ENCODE assay signal across 9 mouse cellular contexts in genomic region chr17:5805935-5806334, GRCm38 (mm10). TPM values are rescaled to one million over a fixed set of nuclear protein-coding genes. Genes with fewer than 3 reads are reported as not detected.
DNase-seq lines count a peak whose midpoint lies in the region; ATAC-seq and TF ChIP-seq lines count a peak whose summit lies in the region.
"Had no signal": no experiment of that assay in that cellular context is flagged by ENCODE, and none has a peak within 500 bp of the region (broad histone marks: within the 10 kb centered on the region; RNA-seq: fewer than 3 reads in every experiment).

No protein-coding gene starts in this region.

- H3K79me2 ChIP-seq in liver, adult 2 months (ENCODE audit: control insufficient read depth, insufficient read depth, low read length), result no peaks in the 10 kb centered on the region

- TF ChIP-seq CTCF in liver, adult 2 months (IDR thresholded peaks at IDR 0.05; ENCODE audit: low read depth, low read length), result no peak

- no peaks in the 10 kb centered on the region for H3K9me3 ChIP-seq in liver, embryonic 11.5 days (ENCODE audit: control insufficient read depth, low read length)
- H3K9me3 ChIP-seq: forebrain, embryonic 12.5 days had no signal

- H3K27ac ChIP-seq in liver, adult 2 months (replicated peaks; ENCODE audit: insufficient read depth, low read depth, low read length), result peak overlapping the region; percentile 25
- no peak overlapping the region for H3K27ac ChIP-seq in liver, embryonic 11.5 days (ENCODE audit: low read depth, low read length)
- H3K27ac ChIP-seq in brown adipose tissue, adult 24 weeks (replicated peaks; ENCODE audit: low read depth, low read length), result peak overlapping the region; percentile 90
- H3K27ac ChIP-seq: forebrain, embryonic 12.5 days had no signal

- TF ChIP-seq POLR2A in liver, adult 2 months (IDR thresholded peaks at IDR 0.05; ENCODE audit: extremely low read depth, insufficient read depth, low read length), result no peak

- WGBS in liver, adult 2 months, result 20% methylated on average over 2 of the region's 2 CpGs
- WGBS in liver, embryonic 11.5 days, result 68% methylated on average over 2 of the region's 2 CpGs

- H3K9ac ChIP-seq in liver, adult 2 months (ENCODE audit: low read depth, low read length), result no peak overlapping the region
- no peak overlapping the region for H3K9ac ChIP-seq in liver, embryonic 11.5 days (ENCODE audit: low read depth, low read length)
- H3K9ac ChIP-seq: forebrain, embryonic 12.5 days had no signal

- H3K4me3 ChIP-seq in liver, adult 2 months (ENCODE audit: insufficient read depth, low read depth, low read length), result no peak overlapping the region
- H3K4me3 ChIP-seq in liver, embryonic 11.5 days (ENCODE audit: low read depth, low read length), result no peak overlapping the region
- H3K4me3 ChIP-seq in brown adipose tissue, adult 24 weeks (ENCODE audit: insufficient read depth, low read depth, low read length), result no peak overlapping the region
- H3K4me3 ChIP-seq: forebrain, embryonic 12.5 days had no signal

- H3K4me2 ChIP-seq in liver, embryonic 11.5 days, result no peak overlapping the region
- H3K4me2 ChIP-seq: forebrain, embryonic 12.5 days; midbrain, embryonic 11.5 days had no signal

- H3K27me3 ChIP-seq in liver, adult 2 months (ENCODE audit: control insufficient read depth, insufficient read depth, low read length), result no peaks in the 10 kb centered on the region
- H3K27me3 ChIP-seq in liver, embryonic 11.5 days (replicated peaks; ENCODE audit: control insufficient read depth, insufficient read depth, low read length), result no peaks in the 10 kb centered on the region
- H3K27me3 ChIP-seq: forebrain, embryonic 12.5 days had no signal

- no peaks in the 10 kb centered on the region for H3K36me3 ChIP-seq in liver, adult 2 months (ENCODE audit: control insufficient read depth, insufficient read depth, low read length)
- no peaks in the 10 kb centered on the region for H3K36me3 ChIP-seq in liver, embryonic 11.5 days (ENCODE audit: control insufficient read depth, insufficient read depth, low read length)
- H3K36me3 ChIP-seq: forebrain, embryonic 12.5 days had no signal

- peak; percentile 86 for DNase-seq in liver, adult 2 months (ENCODE audit: extremely low read depth, low read depth, low spot score)
- DNase-seq in liver, embryonic 11.5 days (ENCODE audit: low spot score), result no peak
- DNase-seq in induced T-regulatory cell, adult 2 months (ENCODE audit: low read depth), result peak; percentile 55
- peak; percentile 87 for DNase-seq in skeletal muscle tissue, adult 2 months (ENCODE audit: low read depth, low spot score)
- no peak for DNase-seq in cerebellum, adult 11-12 months

- ATAC-seq in liver, embryonic 11.5 days (replicated peaks; ENCODE audit: low FRiP score), result no peak
- ATAC-seq in activated CD4-positive, CD25-positive, alpha-beta regulatory T cell, adult 4 months, result no peak

- H3K4me1 ChIP-seq in liver, adult 2 months (ENCODE audit: control insufficient read depth, insufficient read depth, low read length), result peaks cover 12% of the 10 kb centered on the region
- peaks cover 17% of the 10 kb centered on the region for H3K4me1 ChIP-seq in liver, embryonic 11.5 days (replicated peaks; ENCODE audit: control insufficient read depth, insufficient read depth, low read length)
- peaks cover 34% of the 10 kb centered on the region for H3K4me1 ChIP-seq in brown adipose tissue, adult 24 weeks (ENCODE audit: control insufficient read depth, insufficient read depth, insufficient read length, low read length)
- H3K4me1 ChIP-seq: forebrain, embryonic 12.5 days had no signal

RNA-seq across cellular contexts. Expression of gene Snx9, which starts 35.2 kb away (rescaled TPM):
- total RNA-seq in liver, adult 2 months (2014; rRNA removed), result 26.8 and 30.5 TPM in 2 replicates
- polyA plus RNA-seq in liver, adult 2 months (2012; rRNA removed), result 19.7 and 22.2 TPM in 2 replicates
- 31.2 and 35.4 TPM in 2 replicates for polyA plus RNA-seq in liver, embryonic 11.5 days (2014; fragmentation: Nextera tagmentation; extraction: Ambion mirVana)
- 45.2 and 49.4 TPM in 2 replicates for polyA plus RNA-seq in brown adipose tissue, adult 24 weeks (2012; ENCODE audit: insufficient read depth, insufficient read length, missing spikeins)
- polyA plus RNA-seq in activated CD4-positive, CD25-positive, alpha-beta regulatory T cell, adult 4 months (2017; shearing (Covaris generic)), result 1 to 10 TPM; 4.8 to 7.7 TPM

Comparison
In these comparisons a context has a peak if more than half of its experiments do, and no peak if none do; other contexts are left out.
1. DNase-seq: peak in liver, adult 2 months (single experiment), induced T-regulatory cell, adult 2 months (single experiment) and skeletal muscle tissue, adult 2 months (single experiment); none in liver, embryonic 11.5 days (single experiment) and cerebellum, adult 11-12 months (single experiment).